25 mouse cellular contexts compared by ENCODE assay signal in genomic region chr5:81077990-81078389, GRCm38 (mm10). TPM values are rescaled to one million over a fixed set of nuclear protein-coding genes. Genes with fewer than 3 reads are reported as not detected.
A peak's percentile ranks its signal among the peaks of the same experiment; 100 is the strongest.
DNase-seq lines count a peak whose midpoint lies in the region; ATAC-seq lines count a peak whose summit lies in the region.
"Had no signal": no experiment of that assay in that cellular context is flagged by ENCODE, and none has a peak within 500 bp of the region (broad histone marks: within the 10 kb centered on the region; RNA-seq: fewer than 3 reads in every experiment).

No protein-coding gene starts in this region.

- no peak overlapping the region for H3K27ac ChIP-seq in forebrain, embryonic 15.5 days (replicated peaks)
- H3K27ac ChIP-seq in kidney, embryonic 14.5 days (ENCODE audit: low read depth, low read length): no peak overlapping the region
- H3K27ac ChIP-seq: forebrain, embryonic 10.5 days; forebrain, embryonic 13.5 days; gastrocnemius, adult 2 months; heart, adult 2 months; heart, embryonic 10.5 days; hindbrain, embryonic 15.5 days had no signal

- no peak overlapping the region for H3K4me2 ChIP-seq in forebrain, embryonic 15.5 days (replicated peaks)
- no peak overlapping the region for H3K4me2 ChIP-seq in kidney, embryonic 14.5 days (replicated peaks; ENCODE audit: low read depth, low read length)
- H3K4me2 ChIP-seq: forebrain, embryonic 13.5 days; hindbrain, embryonic 15.5 days had no signal

- no peak overlapping the region for H3K4me3 ChIP-seq in forebrain, embryonic 15.5 days
- H3K4me3 ChIP-seq in kidney, embryonic 14.5 days (ENCODE audit: low read length): no peak overlapping the region
- H3K4me3 ChIP-seq: forebrain, embryonic 10.5 days; forebrain, embryonic 13.5 days; gastrocnemius, adult 2 months; heart, adult 2 months; heart, embryonic 10.5 days; hindbrain, embryonic 15.5 days had no signal

- DNase-seq in A20 (ENCODE audit: low read depth, low spot score) (peak; percentile 32), MEL-GATA-1-ER (ENCODE audit: extremely low read depth, low read depth) (peak; percentile 43)
- DNase-seq in heart, postnatal 4 days: no peak
- no peak for DNase-seq in spleen, adult 18-20 months
- DNase-seq: adrenal gland, adult 8-10 months; adrenal gland, postnatal 25 days; cerebellum, adult 11-12 months; cerebellum, adult 8-10 months; cerebellum, postnatal 10 days; cerebellum, postnatal 36 days; forebrain, postnatal 0 days; gastrocnemius, adult 2 months; gastrocnemius, postnatal 14 days; heart, adult 2 months had no signal

- H3K9me3 ChIP-seq in forebrain, embryonic 15.5 days: no peaks in the 10 kb centered on the region
- H3K9me3 ChIP-seq in kidney, embryonic 14.5 days (ENCODE audit: control insufficient read depth, low read length): no peaks in the 10 kb centered on the region
- H3K9me3 ChIP-seq: forebrain, embryonic 10.5 days; forebrain, embryonic 13.5 days; G1E; heart, embryonic 10.5 days; hindbrain, embryonic 15.5 days had no signal

- no peaks in the 10 kb centered on the region for H3K36me3 ChIP-seq in forebrain, embryonic 15.5 days
- no peaks in the 10 kb centered on the region for H3K36me3 ChIP-seq in kidney, embryonic 14.5 days (ENCODE audit: control insufficient read depth, insufficient read depth, low read length)
- H3K36me3 ChIP-seq: forebrain, embryonic 10.5 days; G1E; heart, embryonic 10.5 days; hindbrain, embryonic 15.5 days had no signal

- ATAC-seq in hematopoietic stem cell, adult 5-6 weeks (replicated peaks in 1 of 2; ENCODE audit: insufficient read depth in 1 of 2, low FRiP score in 2 of 2, low TSS enrichment in 1 of 2, low read depth in 1 of 2, poor library complexity in 2 of 2, severe bottlenecking in 2 of 2): peak; percentile 60 to 78; a peak in 2 of 4 replicates
- ATAC-seq in monocyte, adult 5-6 weeks (replicated peaks; ENCODE audit: insufficient number of reproducible peaks, low FRiP score, low TSS enrichment, poor library complexity, severe bottlenecking): peak; percentile 87
- no peak for ATAC-seq in forebrain, embryonic 15.5 days (replicated peaks)
- ATAC-seq in kidney, embryonic 14.5 days (ENCODE audit: low FRiP score, low TSS enrichment): no peak
- ATAC-seq: activated CD4-positive, CD25-positive, alpha-beta regulatory T cell, adult 4 months; forebrain, embryonic 13.5 days; forebrain, postnatal 0 days; intestine, postnatal 0 days had no signal

- peaks cover 6% of the 10 kb centered on the region; the same call in 1 of the 2 replicates for H3K4me1 ChIP-seq in forebrain, embryonic 15.5 days
- no peaks in the 10 kb centered on the region for H3K4me1 ChIP-seq in kidney, embryonic 14.5 days (ENCODE audit: control insufficient read depth, insufficient read depth, low read length)
- H3K4me1 ChIP-seq: forebrain, embryonic 10.5 days; heart, embryonic 10.5 days had no signal

- WGBS in forebrain, embryonic 15.5 days: 85% methylated on average over 1 of the region's 1 CpGs
- WGBS in kidney, embryonic 14.5 days: 83% methylated on average over 1 of the region's 1 CpGs

- no peak overlapping the region for H3K9ac ChIP-seq in forebrain, embryonic 15.5 days (replicated peaks)
- no peak overlapping the region for H3K9ac ChIP-seq in kidney, embryonic 14.5 days (ENCODE audit: low read depth, low read length)
- H3K9ac ChIP-seq: forebrain, embryonic 13.5 days; forebrain, postnatal 0 days; hindbrain, embryonic 15.5 days had no signal

- no peaks in the 10 kb centered on the region for H3K27me3 ChIP-seq in forebrain, embryonic 15.5 days
- H3K27me3 ChIP-seq in kidney, embryonic 14.5 days (ENCODE audit: control insufficient read depth, insufficient read depth, low read length): no peaks in the 10 kb centered on the region
- H3K27me3 ChIP-seq: forebrain, embryonic 13.5 days; hindbrain, embryonic 15.5 days had no signal

RNA-seq across cellular contexts. Expression of gene Adgrl3, which starts 58.1 kb away (rescaled TPM):
- total RNA-seq in hematopoietic stem cell, adult 5-6 weeks (2017): not detected in 2 replicates
- 2.9 to 7.0 TPM (median 3.7 TPM) in 3 replicates for total RNA-seq in monocyte, adult 5-6 weeks (2017)
- 10 to 100 TPM; 11.8 to 13.1 TPM for total RNA-seq in heart, postnatal 4 days (2021)
- polyA plus RNA-seq in forebrain, embryonic 15.5 days (2015; fragmentation: Nextera tagmentation; extraction: Ambion mirVana): 47.5 and 51.3 TPM in 2 replicates
- polyA plus RNA-seq in kidney, embryonic 14.5 days (2014; fragmentation: Nextera tagmentation; extraction: Ambion mirVana): 21.8 and 28.2 TPM in 2 replicates
- polyA plus RNA-seq: G1E had no signal

Comparison
In these comparisons a context has a peak if more than half of its experiments do, and no peak if none do; other contexts are left out.
1. DNase-seq: peak in A20 (single experiment) and MEL-GATA-1-ER (single experiment); none in heart, postnatal 4 days (single experiment) and spleen, adult 18-20 months (0 of 2).
2. ATAC-seq: peak in hematopoietic stem cell, adult 5-6 weeks (2 of 2) and monocyte, adult 5-6 weeks (single experiment); none in forebrain, embryonic 15.5 days (single experiment) and kidney, embryonic 14.5 days (single experiment).